Mouse (Mus musculus): Measurements from ENCODE around the gene Commd2.

The Commd2 gene

DNA sequence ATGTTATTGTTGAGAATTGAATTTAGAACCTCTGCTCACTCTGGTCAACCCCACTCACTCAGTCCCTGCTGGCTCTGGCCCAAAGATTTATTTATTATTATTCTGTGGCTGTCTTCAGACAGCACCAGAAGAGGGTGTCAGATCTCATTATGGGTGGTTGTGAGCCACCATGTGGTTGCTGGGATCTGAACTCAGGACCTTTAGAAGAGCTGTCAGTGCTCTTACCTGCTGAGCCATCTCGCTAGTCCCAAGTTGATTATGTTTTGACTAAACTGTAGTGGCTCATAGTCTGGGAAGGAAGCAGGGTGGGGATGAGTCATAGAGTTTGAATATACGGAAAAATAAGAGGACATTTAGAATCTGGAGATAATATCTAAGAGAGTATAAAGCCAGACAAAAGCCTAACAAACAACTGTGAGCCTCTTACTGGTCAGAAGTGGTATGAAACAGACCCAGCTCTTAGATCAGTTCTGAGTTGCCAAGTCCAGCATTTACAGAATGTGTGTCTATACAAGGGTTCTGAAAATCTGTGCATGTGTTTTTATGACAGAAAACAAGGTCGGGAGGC, 39.0 kb downstream of the Commd2 start:
- DNase-seq: no peak

- no peak for DNase-seq
These were observed 39.7 kb downstream of the Commd2 start for GRCm38 (mm10) chr3:57611776-57612175.

GRCm38 (mm10) chr3:57604618-57605015, 46.9 kb downstream of the Commd2 start:
- DNase-seq: no peak

DNA sequence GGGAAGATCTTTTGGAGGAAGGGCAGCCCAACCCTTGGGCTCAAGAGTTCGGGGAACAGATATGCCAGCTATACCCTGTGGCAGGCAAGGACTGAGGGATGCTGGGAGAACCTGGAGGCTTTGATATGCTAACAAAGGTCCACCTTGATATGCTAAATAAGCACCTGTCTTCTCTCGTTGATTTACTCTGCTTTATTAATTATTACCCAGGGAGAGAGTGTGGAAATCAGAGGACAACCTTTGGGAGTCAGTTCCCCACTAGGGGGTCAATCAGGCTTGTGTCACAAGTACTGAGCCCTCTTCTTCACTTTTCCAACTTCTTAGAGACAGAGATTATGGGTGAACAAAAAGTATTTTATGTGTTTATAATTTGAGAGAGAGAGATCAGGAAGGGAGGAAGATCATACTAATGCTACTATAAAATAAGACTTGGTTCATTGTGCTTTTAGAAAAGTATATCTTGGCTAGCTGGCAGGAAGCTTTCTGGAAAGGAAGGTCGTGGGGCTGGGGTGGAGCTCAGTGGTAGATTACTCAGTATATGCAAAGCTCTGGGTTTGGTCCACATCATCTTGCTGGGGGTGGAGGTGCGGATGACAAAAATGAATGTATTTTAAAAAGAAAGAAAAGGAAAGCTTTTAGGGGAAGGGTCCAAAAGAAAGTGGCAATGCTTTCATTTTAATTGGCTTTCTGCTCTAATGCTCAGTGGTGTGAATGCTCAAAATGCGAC, 47.5 kb downstream of the Commd2 start:
- no peak for DNase-seq

DNA sequence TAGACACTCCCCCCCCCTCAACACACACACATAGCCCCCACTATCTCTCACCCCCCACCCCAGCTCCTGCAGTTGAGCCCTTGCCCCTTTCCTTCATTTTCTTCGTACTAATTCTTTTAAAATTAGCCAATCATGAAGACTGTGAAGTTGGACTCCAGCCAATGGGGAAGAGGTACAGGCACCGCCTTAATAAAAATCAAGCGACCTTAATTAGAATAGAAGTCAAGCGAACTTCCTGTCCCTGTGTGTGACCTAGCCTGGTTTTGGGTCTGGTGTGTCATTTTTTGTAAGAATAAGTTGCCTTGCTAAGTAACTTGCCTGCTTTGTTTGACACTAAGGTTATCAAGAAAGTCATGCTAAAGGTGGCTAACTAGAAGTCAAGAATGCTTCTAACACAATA, 48.9 kb downstream of the Commd2 start:
- DNase-seq: no peak

GRCm38 (mm10) chr3:57596566-57596965, 54.9 kb downstream of the Commd2 start:
- no peak for DNase-seq

- DNase-seq: no peak
These were observed 56.0 kb downstream of the Commd2 start for GRCm38 (mm10) chr3:57595506-57595905.
